Mouse (Mus musculus) midbrain, embryonic 13.5 days (tissue): Measurements from ENCODE around the gene Med31. TPM values are rescaled to one million over a fixed set of nuclear protein-coding genes. Genes with fewer than 3 reads are reported as not detected.
"Not testable (repeated sequence)": the region's sequence is repeated elsewhere in the genome, so short reads cannot be mapped to it uniquely, and the experiment has no call there.

Experiments
- ATAC-seq: fragments of 200-750 bp; cut with Nextera tagmentation; 2 replicates; pipeline ENCODE4 v1.8.0; 2017; ENCODE audit warnings: mild to moderate bottlenecking, moderate TSS enrichment, moderate library complexity
- H3K27ac ChIP-seq: fragments of 300-500 bp; sonication (generic); 2 replicates; pipeline ENCODE4 v1.5.1; 2015; ENCODE audit warnings: inconsistent platforms, mild to moderate bottlenecking, moderate library complexity
- H3K27me3 ChIP-seq: fragments of 300-500 bp; sonication (generic); 2 replicates; pipeline ENCODE4 v1.6.1; 2015; ENCODE audit warnings: mild to moderate bottlenecking, inconsistent platforms
- H3K36me3 ChIP-seq: fragments of 300-500 bp; sonication (generic); 2 replicates; pipeline ENCODE4 v1.6.1; 2015; ENCODE audit warnings: mild to moderate bottlenecking, inconsistent platforms
- H3K4me1 ChIP-seq: fragments of 300-500 bp; sonication (generic); replicated peaks from 2 replicates; pipeline ENCODE4 v1.6.1; 2015; ENCODE audit warnings: inconsistent platforms
- H3K4me2 ChIP-seq: fragments of 300-500 bp; sonication (generic); replicated peaks from 2 replicates; pipeline ENCODE4 v1.6.1; 2015; ENCODE audit warnings: moderate library complexity, mild to moderate bottlenecking, inconsistent platforms
- H3K4me3 ChIP-seq: fragments of 300-500 bp; sonication (generic); replicated peaks from 2 replicates; pipeline ENCODE4 v1.5.1; 2015; ENCODE audit warnings: mild to moderate bottlenecking, inconsistent platforms
- H3K9ac ChIP-seq: fragments of 300-500 bp; sonication (generic); replicated peaks from 2 replicates; pipeline ENCODE4 v1.6.1; 2015; ENCODE audit warnings: mild to moderate bottlenecking, inconsistent platforms
- H3K9me3 ChIP-seq: fragments of 300-500 bp; sonication (generic); 2 replicates; pipeline ENCODE4 v1.6.1; 2016; ENCODE audit warnings: mild to moderate bottlenecking, inconsistent platforms
- WGBS: fragments of 180-500 bp; shearing (Covaris S2); methylation state at CpG from one replicate; pipeline ENCODE4 v1.1.7; 2015; 5-methylcytosine and 5-hydroxymethylcytosine counted together
- polyA plus RNA-seq: library from polyadenylated mRNA; unstranded; fragments of >200 nt; fragmentation: Nextera tagmentation; extraction: Ambion mirVana; gene quantifications from 2 replicates; pipeline ENCODE4 v1.2.1, GENCODE M21; 2015

Gene Med31
- polyA plus RNA-seq, 1 experiment from 2014 or later, result 66.7 TPM

- Histone ChIP-seq H3K9ac (no peak overlapping the region), H3K36me3 (peaks cover 60% of the 10 kb centered on the region), H3K27me3 (no peaks in the 10 kb centered on the region), H3K4me1 (no peaks in the 10 kb centered on the region), H3K4me3 (no peak overlapping the region), H3K27ac (no peak overlapping the region), H3K9me3 (no peaks in the 10 kb centered on the region), H3K4me2 (no peak overlapping the region)
- 76% methylated on average over 1 of the region's 1 CpGs for WGBS
- no peak for ATAC-seq
These were observed 24.5 kb downstream of the Med31 start for GRCm38 (mm10) chr11:72190857-72191256.

GRCm38 (mm10) chr11:72184252-72184651, 31.1 kb downstream of the Med31 start:
- Histone ChIP-seq H3K4me1 (no peaks in the 10 kb centered on the region), H3K9me3 (no peaks in the 10 kb centered on the region), H3K27ac (no peak overlapping the region), H3K36me3 (peaks cover 60% of the 10 kb centered on the region), H3K4me3 (no peak overlapping the region), H3K9ac (no peak overlapping the region), H3K4me2 (no peak overlapping the region), H3K27me3 (no peaks in the 10 kb centered on the region)
- no peak for ATAC-seq
- whole genome bisulfite sequencing, result 91% methylated on average over 4 of the region's 4 CpGs

- Histone ChIP-seq H3K4me1 (peaks cover 9% of the 10 kb centered on the region), H3K9me3 (no peaks in the 10 kb centered on the region), H3K36me3 (peaks cover 59% of the 10 kb centered on the region), H3K4me3 (no peak overlapping the region), H3K9ac (no peak overlapping the region), H3K27me3 (no peaks in the 10 kb centered on the region), H3K27ac (no peak overlapping the region), H3K4me2 (no peak overlapping the region)
- no peak for ATAC-seq
- WGBS, result 96% methylated on average over 4 of the region's 4 CpGs
These were observed 34.3 kb downstream of the Med31 start for GRCm38 (mm10) chr11:72181136-72181535.

- Histone ChIP-seq H3K36me3 (peaks cover 61% of the 10 kb centered on the region), H3K4me1 (peaks cover 9% of the 10 kb centered on the region), H3K9me3 (no peaks in the 10 kb centered on the region), H3K4me3 (no peak overlapping the region), H3K27ac (no peak overlapping the region), H3K4me2 (no peak overlapping the region), H3K27me3 (no peaks in the 10 kb centered on the region), H3K9ac (no peak overlapping the region)
- no peak for ATAC-seq
- WGBS, result 94% methylated on average over 5 of the region's 5 CpGs
These were observed 34.8 kb downstream of the Med31 start for GRCm38 (mm10) chr11:72180556-72180955.

- Histone ChIP-seq H3K9ac (no peak overlapping the region), H3K4me2 (no peak overlapping the region), H3K9me3 (no peaks in the 10 kb centered on the region), H3K4me3 (no peak overlapping the region), H3K4me1 (peaks cover 9% of the 10 kb centered on the region), H3K27ac (no peak overlapping the region), H3K36me3 (peaks cover 78% of the 10 kb centered on the region), H3K27me3 (no peaks in the 10 kb centered on the region)
- ATAC-seq, result peak; percentile 55; the same call in 1 of the 2 replicates
- WGBS, result 26% methylated on average over 3 of the region's 3 CpGs
These were observed 38.8 kb downstream of the Med31 start for GRCm38 (mm10) chr11:72176553-72176952.

- H3K4me1 ChIP-seq, result peaks cover 9% of the 10 kb centered on the region
- no peaks in the 10 kb centered on the region for H3K27me3 ChIP-seq
- no peak overlapping the region for H3K27ac ChIP-seq
- no peak for ATAC-seq
- no peak overlapping the region for H3K4me3 ChIP-seq
- H3K4me2 ChIP-seq, result no peak overlapping the region
- WGBS, result 81% methylated on average over 5 of the region's 5 CpGs
- peaks cover 74% of the 10 kb centered on the region for H3K36me3 ChIP-seq
- no peaks in the 10 kb centered on the region for H3K9me3 ChIP-seq
- H3K9ac ChIP-seq, result 0 out of 2 replicates have a peak overlapping the region, but pooled peaks have one; percentile 2
These were observed 39.4 kb downstream of the Med31 start for GRCm38 (mm10) chr11:72175966-72176365.

GRCm38 (mm10) chr11:72174721-72175120, 40.7 kb downstream of the Med31 start:
- peaks cover 9% of the 10 kb centered on the region for H3K4me1 ChIP-seq
- H3K9ac ChIP-seq, result no peak overlapping the region
- no peaks in the 10 kb centered on the region for H3K27me3 ChIP-seq
- H3K27ac ChIP-seq, result no peak overlapping the region
- no peak overlapping the region for H3K4me3 ChIP-seq
- peaks cover 74% of the 10 kb centered on the region for H3K36me3 ChIP-seq
- no peak for ATAC-seq
- no peaks in the 10 kb centered on the region for H3K9me3 ChIP-seq
- H3K4me2 ChIP-seq, result no peak overlapping the region
- 93% methylated on average over 6 of the region's 6 CpGs for WGBS

GRCm38 (mm10) chr11:72173506-72173905, 41.9 kb downstream of the Med31 start:
- H3K9ac ChIP-seq, result no peak overlapping the region
- no peak overlapping the region for H3K27ac ChIP-seq
- no peaks in the 10 kb centered on the region for H3K27me3 ChIP-seq
- no peaks in the 10 kb centered on the region for H3K9me3 ChIP-seq
- peaks cover 76% of the 10 kb centered on the region for H3K36me3 ChIP-seq
- no peak overlapping the region for H3K4me3 ChIP-seq
- WGBS, result 86% methylated on average over 5 of the region's 5 CpGs
- peaks cover 9% of the 10 kb centered on the region for H3K4me1 ChIP-seq
- ATAC-seq, result no peak
- no peak overlapping the region for H3K4me2 ChIP-seq

- 84% methylated on average over 4 of the region's 4 CpGs for WGBS
- not testable (repeated sequence) for H3K9me3 ChIP-seq, H3K4me2 ChIP-seq, H3K4me3 ChIP-seq, H3K27ac ChIP-seq, ATAC-seq, H3K27me3 ChIP-seq, H3K9ac ChIP-seq, H3K4me1 ChIP-seq
- peaks cover 78% of the 10 kb centered on the region for H3K36me3 ChIP-seq
These were observed 43.5 kb downstream of the Med31 start for GRCm38 (mm10) chr11:72171906-72172305.

- ATAC-seq, result no peak
- Histone ChIP-seq H3K9ac (no peak overlapping the region), H3K27me3 (no peaks in the 10 kb centered on the region), H3K27ac (no peak overlapping the region), H3K4me3 (no peak overlapping the region), H3K9me3 (no peaks in the 10 kb centered on the region), H3K4me1 (no peaks in the 10 kb centered on the region), H3K36me3 (peaks cover 81% of the 10 kb centered on the region), H3K4me2 (no peak overlapping the region)
- 79% methylated on average over 4 of the region's 4 CpGs for WGBS
These were observed 45.5 kb downstream of the Med31 start for GRCm38 (mm10) chr11:72169871-72170270.

GRCm38 (mm10) chr11:72163198-72163597, 52.2 kb downstream of the Med31 start:
- no peaks in the 10 kb centered on the region for H3K9me3 ChIP-seq
- H3K36me3 ChIP-seq, result peaks cover 84% of the 10 kb centered on the region
- no peak overlapping the region for H3K4me3 ChIP-seq
- WGBS, result 87% methylated on average over 2 of the region's 2 CpGs
- H3K27ac ChIP-seq, result no peak overlapping the region
- no peak overlapping the region for H3K9ac ChIP-seq
- no peaks in the 10 kb centered on the region for H3K27me3 ChIP-seq
- no peak overlapping the region for H3K4me2 ChIP-seq
- no peaks in the 10 kb centered on the region for H3K4me1 ChIP-seq
- no peak for ATAC-seq
